ENCODE assay signal across 17 mouse cellular contexts in the genomic region with DNA sequence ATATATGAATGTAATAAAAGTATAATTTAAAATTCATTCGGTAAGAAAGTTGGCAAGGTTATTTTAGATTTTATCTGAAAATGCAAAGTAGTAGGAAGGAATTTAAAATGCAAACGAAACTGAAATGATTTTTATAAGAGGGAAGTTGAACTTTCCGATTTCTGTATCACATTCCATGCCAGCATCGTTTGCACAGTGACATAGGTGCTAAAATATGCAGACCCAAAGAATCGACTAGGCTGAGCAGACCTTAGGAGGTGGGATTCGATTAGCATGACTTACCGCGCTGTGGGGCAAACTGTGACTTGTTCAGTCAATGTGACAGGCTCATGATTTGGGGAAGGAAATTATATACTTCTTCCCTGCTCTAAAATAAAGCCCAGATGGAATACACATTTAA.
A peak's percentile ranks its signal among the peaks of the same experiment; 100 is the strongest.
DNase-seq lines count a peak whose midpoint lies in the region; ATAC-seq and TF ChIP-seq lines count a peak whose summit lies in the region.
"Had no signal": no experiment of that assay in that cellular context is flagged by ENCODE, and none has a peak within 500 bp of the region (broad histone marks: within the 10 kb centered on the region; RNA-seq: fewer than 3 reads in every experiment).

No protein-coding gene starts in this region.

- TF ChIP-seq CTCF in brain, embryonic 14.5 days (IDR thresholded peaks at IDR 0.05; ENCODE audit: borderline replicate concordance, extremely low read depth, insufficient read depth, insufficient read length): no peak

- H3K9me3 ChIP-seq in forebrain, embryonic 14.5 days (replicated peaks; ENCODE audit: control insufficient read depth, low read length): no peaks in the 10 kb centered on the region
- H3K9me3 ChIP-seq in forebrain, embryonic 12.5 days: no peaks in the 10 kb centered on the region
- H3K9me3 ChIP-seq: embryonic facial prominence, embryonic 10.5 days; embryonic facial prominence, embryonic 13.5 days; G1E; hindbrain, embryonic 12.5 days; hindbrain, embryonic 15.5 days had no signal

- WGBS in forebrain, embryonic 14.5 days: 46% methylated on average over 8 of the region's 8 CpGs
- 58% methylated on average over 8 of the region's 8 CpGs for WGBS in forebrain, embryonic 12.5 days

- H3K9ac ChIP-seq in forebrain, embryonic 14.5 days (ENCODE audit: low read length): no peak overlapping the region
- H3K9ac ChIP-seq in forebrain, embryonic 12.5 days: no peak overlapping the region
- H3K9ac ChIP-seq: embryonic facial prominence, embryonic 13.5 days; hindbrain, embryonic 12.5 days; hindbrain, embryonic 15.5 days had no signal

- H3K27me3 ChIP-seq in forebrain, embryonic 14.5 days (replicated peaks; ENCODE audit: control insufficient read depth, insufficient read depth, low read length): no peaks in the 10 kb centered on the region
- no peaks in the 10 kb centered on the region for H3K27me3 ChIP-seq in forebrain, embryonic 12.5 days
- H3K27me3 ChIP-seq: embryonic facial prominence, embryonic 13.5 days; hindbrain, embryonic 12.5 days; hindbrain, embryonic 15.5 days had no signal

- peak; percentile 53 for DNase-seq in forebrain, embryonic 14.5 days (ENCODE audit: low spot score)
- peak; percentile 11 for DNase-seq in Muller cell, postnatal 12 days (ENCODE audit: inconsistent ontology term)
- DNase-seq in brain, embryonic 14.5 days (ENCODE audit: low read depth): peak; percentile 69
- peak; percentile 24 for DNase-seq in telencephalon, adult 2 months (ENCODE audit: low read depth, low spot score)
- DNase-seq in spleen, postnatal 4 days (ENCODE audit: low spot score in 2 of 2): no peak
- no peak for DNase-seq in thymus, adult 18-20 months
- DNase-seq: heart, adult 11 months had no signal

- H3K4me2 ChIP-seq in forebrain, embryonic 14.5 days (ENCODE audit: low read length): no peak overlapping the region
- no peak overlapping the region for H3K4me2 ChIP-seq in forebrain, embryonic 12.5 days
- H3K4me2 ChIP-seq: embryonic facial prominence, embryonic 13.5 days; heart, embryonic 11.5 days; hindbrain, embryonic 12.5 days; hindbrain, embryonic 15.5 days had no signal

- H3K36me3 ChIP-seq in forebrain, embryonic 14.5 days (ENCODE audit: control insufficient read depth, insufficient read depth, low read length): no peaks in the 10 kb centered on the region
- no peaks in the 10 kb centered on the region for H3K36me3 ChIP-seq in forebrain, embryonic 12.5 days (replicated peaks)
- H3K36me3 ChIP-seq: embryonic facial prominence, embryonic 10.5 days; embryonic facial prominence, embryonic 13.5 days; G1E; hindbrain, embryonic 12.5 days; hindbrain, embryonic 15.5 days had no signal

- no peak for TF ChIP-seq POLR2A in brain, embryonic 14.5 days (IDR thresholded peaks at IDR 0.05; ENCODE audit: borderline replicate concordance, extremely low read depth, insufficient read depth, insufficient read length, poor library complexity, severe bottlenecking)

- H3K27ac ChIP-seq in forebrain, embryonic 14.5 days (ENCODE audit: low read depth, low read length): no peak overlapping the region
- H3K27ac ChIP-seq in forebrain, embryonic 12.5 days: no peak overlapping the region
- H3K27ac ChIP-seq: embryonic facial prominence, embryonic 10.5 days; embryonic facial prominence, embryonic 13.5 days; gastrocnemius, adult 2 months; hindbrain, embryonic 12.5 days; hindbrain, embryonic 15.5 days had no signal

- H3K4me3 ChIP-seq in forebrain, embryonic 14.5 days (ENCODE audit: low read depth, low read length): no peak overlapping the region
- no peak overlapping the region for H3K4me3 ChIP-seq in forebrain, embryonic 12.5 days (replicated peaks)
- H3K4me3 ChIP-seq: embryonic facial prominence, embryonic 10.5 days; embryonic facial prominence, embryonic 13.5 days; erythroblast, embryonic 14.5 days; gastrocnemius, adult 2 months; hindbrain, embryonic 12.5 days; hindbrain, embryonic 15.5 days had no signal

- ATAC-seq in forebrain, embryonic 14.5 days: peak; percentile 60; the same call in 1 of the 2 replicates
- ATAC-seq in forebrain, embryonic 12.5 days (ENCODE audit: low FRiP score): no peak
- ATAC-seq: intestine, postnatal 0 days had no signal

- peaks cover 4% of the 10 kb centered on the region; the same call in 1 of the 2 replicates for H3K4me1 ChIP-seq in forebrain, embryonic 14.5 days (ENCODE audit: control insufficient read depth, insufficient read depth, low read length)
- no peaks in the 10 kb centered on the region for H3K4me1 ChIP-seq in forebrain, embryonic 12.5 days
- H3K4me1 ChIP-seq: embryonic facial prominence, embryonic 10.5 days; embryonic facial prominence, embryonic 13.5 days; hindbrain, embryonic 12.5 days had no signal

Comparison
In these comparisons a context has a peak if more than half of its experiments do, and no peak if none do; other contexts are left out.
1. DNase-seq: peak in forebrain, embryonic 14.5 days (single experiment), Muller cell, postnatal 12 days (single experiment), brain, embryonic 14.5 days (single experiment) and telencephalon, adult 2 months (single experiment); none in spleen, postnatal 4 days (0 of 2) and thymus, adult 18-20 months (0 of 2).